Mouse (Mus musculus) liver, adult 2 months (tissue): ENCODE results near the gene Olfr281. TPM values are rescaled to one million over a fixed set of nuclear protein-coding genes. Genes with fewer than 3 reads are reported as not detected.
"Not testable (repeated sequence)": the region's sequence is repeated elsewhere in the genome, so short reads cannot be mapped to it uniquely, and the experiment has no call there.

Experiments used
- DNase-seq: peaks from one replicate; pipeline ENCODE4 v3.0.0-alpha.2; 2011; ENCODE audit warnings: low read depth, low spot score; ENCODE audit errors: extremely low read depth
- H3K27ac ChIP-seq: fragments of 200-500 bp; replicated peaks from 2 replicates; pipeline ENCODE4 v1.5.1; 2012; ENCODE audit warnings: low read depth, mild to moderate bottlenecking, control low read depth, inconsistent platforms, low read length; ENCODE audit not compliant: insufficient read depth
- H3K27me3 ChIP-seq: fragments of 200-500 bp; 2 replicates; pipeline ENCODE4 v1.6.1; 2012; ENCODE audit warnings: mild to moderate bottlenecking, moderate library complexity, low read length, inconsistent platforms; ENCODE audit not compliant: control insufficient read depth, insufficient read depth
- H3K36me3 ChIP-seq: fragments of 200-500 bp; 2 replicates; pipeline ENCODE4 v1.6.1; 2012; ENCODE audit warnings: low read length, inconsistent platforms; ENCODE audit not compliant: control insufficient read depth, insufficient read depth
- H3K4me1 ChIP-seq: fragments of 200-500 bp; 2 replicates; pipeline ENCODE4 v1.6.1; 2011; ENCODE audit warnings: low read length; ENCODE audit not compliant: control insufficient read depth, insufficient read depth
- H3K4me3 ChIP-seq: fragments of 200-500 bp; 2 replicates; pipeline ENCODE4 v1.5.1; 2011; ENCODE audit warnings: low read depth, mild to moderate bottlenecking, control low read depth, low read length, moderate library complexity; ENCODE audit not compliant: insufficient read depth
- H3K79me2 ChIP-seq: fragments of 200-500 bp; 2 replicates; pipeline ENCODE4 v1.6.1; 2012; ENCODE audit warnings: inconsistent platforms, mild to moderate bottlenecking, low read length, moderate library complexity; ENCODE audit not compliant: control insufficient read depth, insufficient read depth
- H3K9ac ChIP-seq: fragments of 200-500 bp; 2 replicates; pipeline ENCODE4 v1.6.1; 2012; ENCODE audit warnings: low read depth, mild to moderate bottlenecking, control low read depth, inconsistent platforms, low read length
- CTCF ChIP-seq: fragments of 200-500 bp; IDR thresholded peaks from 2 replicates; pipeline ENCODE4 v1.5.1; 2011; ENCODE audit warnings: low read depth, low read length, control low read depth
- POLR2A ChIP-seq: fragments of 200-500 bp; IDR thresholded peaks from 2 replicates; pipeline ENCODE4 v1.6.1; 2011; ENCODE audit warnings: low read length, control low read depth; ENCODE audit not compliant: insufficient read depth; ENCODE audit errors: extremely low read depth
- WGBS: fragments of 180-500 bp; shearing (Covaris S2); methylation state at CpG from one replicate; pipeline ENCODE4 v1.1.7; 2018; 5-methylcytosine and 5-hydroxymethylcytosine counted together
- polyA plus RNA-seq: library from polyadenylated mRNA; depleted of rRNA; stranded (reverse); fragments of >200 nt; gene quantifications from 2 replicates; pipeline ENCODE4 v1.2.3, GENCODE M21; 2012; rRNA removed
- total RNA-seq: library from RNA; depleted of rRNA; stranded (reverse); fragments of >200 nt; gene quantifications from 2 replicates; pipeline ENCODE4 v1.2.3, GENCODE M21; 2014; rRNA removed

The Olfr281 gene
- not detected in 2 replicates for total RNA-seq
- polyA plus RNA-seq, result not detected in 2 replicates

DNA sequence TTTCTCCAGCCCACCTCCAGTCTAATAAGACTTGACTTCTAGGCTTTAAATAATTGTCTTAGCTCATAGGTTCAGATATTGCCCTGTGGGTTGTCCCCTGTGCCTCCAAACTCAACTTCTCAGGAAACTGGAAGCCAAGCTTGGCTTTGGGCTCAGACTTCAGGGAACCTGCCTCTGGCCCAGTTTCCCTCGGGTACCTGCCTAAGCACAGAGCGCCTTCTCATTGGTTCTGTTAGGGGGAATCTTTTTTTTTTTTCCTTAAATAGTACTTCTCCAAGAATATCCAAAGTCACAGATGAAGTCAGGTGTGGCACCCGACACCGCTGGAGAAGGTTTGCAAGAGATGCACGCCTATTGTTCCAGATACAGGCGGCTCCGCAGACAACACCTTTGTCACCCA, at the start of gene Olfr281:
Olfr281 (plus strand) TSS at position 301 of the 400 bp plus-strand sequence.
- Histone ChIP-seq H3K4me1 (no peaks in the 10 kb centered on the region), H3K36me3 (no peaks in the 10 kb centered on the region), H3K27me3 (0 out of 2 replicates have a peak, but pooled peaks cover 3% of the 10 kb centered on the region), H3K79me2 (no peaks in the 10 kb centered on the region), H3K9ac (no peak within 1 kb of the TSS), H3K27ac (no peak within 1 kb of the TSS), H3K4me3 (no peak within 1 kb of the TSS)
- no peak for DNase-seq
- WGBS, result 91% methylated on average over 7 of the region's 7 CpGs
- no peak for TF ChIP-seq CTCF
- TF ChIP-seq POLR2A, result no peak

DNA sequence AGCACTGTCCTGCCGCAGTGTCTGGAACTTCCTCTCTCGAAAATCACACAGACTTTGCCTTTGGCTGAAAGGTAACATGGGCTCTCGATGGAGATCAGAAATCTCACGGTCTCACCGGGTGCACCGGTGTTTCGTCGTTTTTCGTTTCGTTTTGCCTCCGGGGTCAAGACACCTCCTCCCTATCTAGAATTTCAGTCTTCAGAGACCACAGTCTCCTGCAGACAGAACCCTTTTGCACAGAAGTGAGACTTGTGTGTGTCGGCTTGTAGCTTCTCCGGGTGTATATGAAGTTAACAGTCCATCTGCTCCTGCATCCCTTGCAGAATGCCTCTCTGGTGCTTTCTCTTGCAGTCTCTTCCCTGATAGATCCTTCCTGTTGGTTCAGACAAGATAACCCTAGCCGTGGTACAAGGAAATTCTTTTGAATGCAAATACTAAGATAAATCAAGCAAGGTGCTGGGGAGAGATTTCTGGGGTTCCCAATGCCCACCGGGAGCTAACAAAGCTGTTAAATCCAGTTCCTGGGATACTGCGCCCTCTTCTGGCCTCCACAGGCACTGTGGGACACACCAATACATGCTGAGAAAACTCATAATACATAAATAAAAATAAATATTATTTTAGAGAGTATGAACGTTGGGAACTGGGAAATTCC, 43.9 kb upstream of the Olfr281 start:
- DNase-seq, result no peak

DNA sequence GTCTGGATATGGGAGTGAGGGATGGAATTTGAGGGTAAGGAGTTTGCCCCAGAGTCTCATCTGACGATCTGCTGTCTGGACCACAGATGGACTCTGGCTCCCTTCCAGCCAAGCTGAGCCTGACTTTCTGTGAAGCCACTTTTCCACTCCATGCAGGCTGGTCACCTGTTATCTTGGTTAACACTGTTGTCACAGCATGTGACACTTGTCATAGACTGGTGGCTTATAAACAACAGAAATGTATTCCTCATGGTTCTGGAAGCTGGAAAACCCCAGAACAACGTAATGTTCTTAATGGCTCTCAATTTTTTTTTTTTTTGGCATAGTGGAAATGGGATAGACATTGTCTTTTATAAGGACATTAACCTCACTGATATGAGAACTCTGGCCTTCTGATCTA, 42.8 kb upstream of the Olfr281 start:
- WGBS, result 88% methylated on average over 2 of the region's 2 CpGs
- Histone ChIP-seq H3K27ac (no peak overlapping the region), H3K79me2 (no peaks in the 10 kb centered on the region), H3K9ac (no peak overlapping the region), H3K27me3 (no peaks in the 10 kb centered on the region), H3K36me3 (no peaks in the 10 kb centered on the region), H3K4me3 (no peak overlapping the region), H3K4me1 (no peaks in the 10 kb centered on the region)
- TF ChIP-seq CTCF (no peak), POLR2A (no peak)
- DNase-seq, result no peak

More for the DNA sequence above, 43.9 kb upstream of the Olfr281 start:
- TF ChIP-seq CTCF (peak; percentile 6; the same call in 1 of the 2 replicates), POLR2A (no peak)
- H3K4me3 ChIP-seq, result no peak overlapping the region
- H3K27ac ChIP-seq, result no peak overlapping the region
- no peaks in the 10 kb centered on the region for H3K4me1 ChIP-seq
- no peaks in the 10 kb centered on the region for H3K36me3 ChIP-seq
- no peak overlapping the region for H3K9ac ChIP-seq
- WGBS, result 72% methylated on average over 17 of the region's 17 CpGs
- no peaks in the 10 kb centered on the region for H3K79me2 ChIP-seq
- H3K27me3 ChIP-seq, result no peaks in the 10 kb centered on the region

DNA sequence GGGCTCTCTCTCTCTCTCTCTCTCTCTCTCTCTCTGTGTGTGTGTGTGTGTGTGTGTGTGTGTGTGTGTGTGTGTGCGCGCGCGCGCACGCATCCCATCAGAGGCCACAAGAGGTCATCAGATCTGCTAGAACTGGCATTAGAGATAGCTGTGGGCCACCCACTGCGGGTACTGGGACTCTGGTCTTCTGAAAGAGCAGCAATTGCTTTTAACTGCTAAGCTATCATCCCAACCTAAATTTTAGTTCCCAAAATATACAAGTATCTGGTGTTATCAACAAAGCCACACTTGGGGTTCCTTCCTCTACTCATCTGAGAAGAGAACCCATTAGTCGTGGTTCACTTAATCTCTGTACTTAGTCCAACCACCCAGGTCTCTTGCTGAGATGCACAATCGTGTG, 42.1 kb upstream of the Olfr281 start:
- H3K79me2 ChIP-seq, result no peaks in the 10 kb centered on the region
- no peak overlapping the region for H3K9ac ChIP-seq
- H3K27ac ChIP-seq, result no peak overlapping the region
- no peaks in the 10 kb centered on the region for H3K36me3 ChIP-seq
- H3K27me3 ChIP-seq, result no peaks in the 10 kb centered on the region
- DNase-seq, result no peak
- TF ChIP-seq POLR2A (no peak), CTCF (no peak)
- no peaks in the 10 kb centered on the region for H3K4me1 ChIP-seq
- 90% methylated on average over 3 of the region's 9 CpGs for WGBS
- no peak overlapping the region for H3K4me3 ChIP-seq

DNA sequence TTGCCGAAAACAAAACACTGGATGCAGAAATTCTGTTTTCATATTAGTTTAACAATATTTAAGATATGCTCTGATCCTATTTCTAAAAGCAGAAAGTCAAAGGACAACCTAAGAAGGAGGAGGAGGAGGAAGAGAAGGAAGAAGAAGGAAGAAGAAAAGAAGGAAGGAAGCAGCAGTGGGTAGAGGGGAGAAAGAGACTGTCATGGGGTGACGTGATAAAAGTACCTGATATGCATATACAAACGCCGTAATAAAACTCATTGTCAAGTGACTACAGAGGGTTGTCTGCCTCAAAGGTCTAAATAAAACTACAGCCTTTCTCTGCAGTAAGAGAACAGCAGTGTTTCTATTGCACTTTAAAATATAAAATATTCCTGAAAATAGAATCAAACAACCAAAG, 36.4 kb upstream of the Olfr281 start:
- H3K79me2 ChIP-seq, result no peaks in the 10 kb centered on the region
- TF ChIP-seq POLR2A, result no peak
- no peak for TF ChIP-seq CTCF
- H3K27ac ChIP-seq, result no peak overlapping the region
- no peaks in the 10 kb centered on the region for H3K36me3 ChIP-seq
- H3K4me3 ChIP-seq, result no peak overlapping the region
- no peaks in the 10 kb centered on the region for H3K4me1 ChIP-seq
- H3K9ac ChIP-seq, result no peak overlapping the region
- no peaks in the 10 kb centered on the region for H3K27me3 ChIP-seq
- WGBS, result 71% methylated on average over 4 of the region's 4 CpGs
- DNase-seq, result no peak

DNA sequence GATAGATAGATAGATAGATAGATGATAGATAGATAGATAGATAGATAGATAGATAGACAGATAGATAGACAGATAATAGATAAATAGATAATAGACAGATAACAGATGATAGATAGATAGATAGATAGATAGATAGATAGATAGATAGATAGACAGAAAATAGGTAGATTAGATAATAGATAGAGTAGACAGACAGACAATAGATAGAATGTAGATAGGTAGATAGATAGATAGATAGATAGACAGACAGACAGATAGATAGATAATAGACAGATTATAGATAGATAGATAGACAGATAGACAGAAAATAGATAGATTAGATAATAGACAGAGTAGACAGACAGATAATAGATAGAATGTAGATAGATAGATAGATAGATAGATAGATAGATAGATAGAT, 35.6 kb upstream of the Olfr281 start:
- H3K27me3 ChIP-seq, H3K4me1 ChIP-seq, H3K36me3 ChIP-seq, H3K9ac ChIP-seq, DNase-seq, H3K79me2 ChIP-seq, H3K27ac ChIP-seq, H3K4me3 ChIP-seq: not testable (repeated sequence)
